Mouse (Mus musculus) embryonic facial prominence, embryonic 12.5 days (tissue): ENCODE measurements around the gene Foxe1. TPM values are rescaled to one million over a fixed set of nuclear protein-coding genes. Genes with fewer than 3 reads are reported as not detected.

ENCODE experiments used
- ATAC-seq: fragments of 200-750 bp; cut with Nextera tagmentation; 2 replicates; pipeline ENCODE4 v1.8.0; 2017; ENCODE audit not compliant: insufficient number of reproducible peaks, insufficient read depth, low FRiP score, low TSS enrichment
- H3K27ac ChIP-seq: fragments of 300-500 bp; sonication (generic); 2 replicates; pipeline ENCODE4 v1.5.1; 2016; ENCODE audit warnings: mild to moderate bottlenecking
- H3K27me3 ChIP-seq: fragments of 300-500 bp; sonication (generic); 2 replicates; pipeline ENCODE4 v1.6.1; 2016; ENCODE audit warnings: mild to moderate bottlenecking, moderate library complexity
- H3K36me3 ChIP-seq: fragments of 300-500 bp; sonication (generic); 2 replicates; pipeline ENCODE4 v1.6.1; 2016; ENCODE audit warnings: mild to moderate bottlenecking
- H3K4me1 ChIP-seq: fragments of 300-500 bp; sonication (generic); 2 replicates; pipeline ENCODE4 v1.6.1; 2016
- H3K4me2 ChIP-seq: fragments of 300-500 bp; sonication (generic); replicated peaks from 2 replicates; pipeline ENCODE4 v1.6.1; 2016; ENCODE audit warnings: mild to moderate bottlenecking, moderate library complexity
- H3K4me3 ChIP-seq: fragments of 300-500 bp; sonication (generic); 2 replicates; pipeline ENCODE4 v1.5.1; 2016; ENCODE audit warnings: mild to moderate bottlenecking
- H3K9ac ChIP-seq: fragments of 300-500 bp; sonication (generic); 2 replicates; pipeline ENCODE4 v1.6.1; 2016; ENCODE audit warnings: mild to moderate bottlenecking, moderate library complexity
- H3K9me3 ChIP-seq: fragments of 300-500 bp; sonication (generic); 2 replicates; pipeline ENCODE4 v1.6.1; 2016; ENCODE audit warnings: mild to moderate bottlenecking, moderate library complexity
- WGBS: fragments of 180-500 bp; shearing (Covaris S2); methylation state at CpG from one replicate; pipeline ENCODE4 v1.1.7; 2016; 5-methylcytosine and 5-hydroxymethylcytosine counted together
- polyA plus RNA-seq: library from polyadenylated mRNA; unstranded; fragments of >200 nt; fragmentation: Nextera tagmentation; extraction: Ambion mirVana; gene quantifications from 2 replicates; pipeline ENCODE4 v1.2.1, GENCODE M21; 2016

The Foxe1 gene
- polyA plus RNA-seq, 1 experiment from 2014 or later = 1.8 TPM

DNA sequence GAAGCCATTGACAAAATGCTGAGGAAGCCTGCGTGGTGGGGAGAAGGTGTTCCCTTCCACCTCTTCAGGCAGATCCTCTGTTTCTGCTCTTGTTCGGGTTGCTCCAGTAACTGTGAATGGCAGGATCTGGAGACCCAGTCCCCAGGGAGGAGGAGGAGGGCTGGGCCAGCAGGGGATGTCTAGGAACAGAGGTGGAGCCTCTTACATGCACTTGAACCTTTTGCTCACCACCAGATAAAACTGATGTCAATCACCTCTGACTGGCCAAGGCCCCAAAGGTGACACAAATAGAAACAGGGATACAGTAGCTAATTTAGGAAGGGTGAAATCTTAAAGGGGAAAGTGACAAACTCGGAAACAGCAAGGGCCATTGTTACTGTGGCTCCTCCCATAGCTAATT lies 5.4 kb upstream of the Foxe1 start:
- Histone ChIP-seq H3K27ac (no peak overlapping the region), H3K4me3 (no peak overlapping the region), H3K4me2 (no peak overlapping the region), H3K4me1 (no peaks in the 10 kb centered on the region), H3K36me3 (no peaks in the 10 kb centered on the region), H3K9ac (no peak overlapping the region), H3K9me3 (no peaks in the 10 kb centered on the region), H3K27me3 (peaks cover 70% of the 10 kb centered on the region)
- no peak for ATAC-seq
- WGBS = 4% methylated on average over 3 of the region's 3 CpGs

DNA sequence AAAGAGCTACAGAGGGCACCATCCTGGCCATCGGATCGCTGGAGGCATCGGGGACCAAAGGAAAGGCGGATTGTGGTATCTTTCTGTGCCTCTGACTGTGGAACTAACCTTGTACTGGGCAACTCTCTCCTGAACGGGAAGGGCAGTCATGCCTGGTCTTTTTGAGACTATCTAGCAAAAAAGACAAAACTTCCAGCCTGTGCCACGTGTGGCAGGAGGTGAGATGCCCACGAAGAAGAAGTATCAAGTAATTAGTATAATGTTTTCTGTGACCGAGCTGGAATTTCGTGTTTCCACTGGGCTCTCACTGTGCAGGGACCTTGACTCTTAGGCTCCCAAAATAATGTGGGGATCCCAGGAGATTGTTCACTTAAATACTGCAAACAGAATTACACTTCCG lies 4.4 kb upstream of the Foxe1 start:
- Histone ChIP-seq H3K27ac (no peak overlapping the region), H3K27me3 (peaks cover 80% of the 10 kb centered on the region), H3K36me3 (no peaks in the 10 kb centered on the region), H3K4me2 (no peak overlapping the region), H3K4me3 (no peak overlapping the region), H3K9me3 (no peaks in the 10 kb centered on the region), H3K4me1 (peaks cover 8% of the 10 kb centered on the region), H3K9ac (no peak overlapping the region)
- WGBS = 9% methylated on average over 10 of the region's 10 CpGs
- no peak for ATAC-seq

DNA sequence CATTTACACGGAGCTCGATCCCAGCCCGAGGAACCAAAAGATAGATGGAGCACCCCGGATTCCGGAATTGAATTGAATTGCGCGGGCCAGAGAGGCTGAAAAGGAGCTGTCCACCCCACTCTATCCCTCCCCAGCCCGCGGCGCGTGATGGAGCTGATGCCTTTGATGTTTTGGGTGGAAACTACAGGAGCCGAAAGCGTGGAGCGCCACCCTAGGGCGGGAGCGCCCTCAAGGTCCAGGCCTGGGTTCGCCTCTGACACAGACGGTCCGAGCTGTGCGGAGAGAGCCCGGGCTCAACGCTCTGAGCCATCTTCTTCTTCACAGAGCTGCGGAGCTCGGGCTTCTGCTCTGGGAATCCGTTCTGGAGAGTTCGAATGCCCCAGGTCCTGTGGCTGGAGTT lies 3.8 kb upstream of the Foxe1 start:
- under 1% methylated on average over 26 of the region's 26 CpGs for WGBS
- no peak overlapping the region for H3K4me3 ChIP-seq
- H3K27ac ChIP-seq = no peak overlapping the region
- H3K9ac ChIP-seq = no peak overlapping the region
- no peak overlapping the region for H3K4me2 ChIP-seq
- no peaks in the 10 kb centered on the region for H3K36me3 ChIP-seq
- H3K4me1 ChIP-seq = peaks cover 13% of the 10 kb centered on the region
- H3K9me3 ChIP-seq = no peaks in the 10 kb centered on the region
- H3K27me3 ChIP-seq = peaks cover 86% of the 10 kb centered on the region
- ATAC-seq = no peak

DNA sequence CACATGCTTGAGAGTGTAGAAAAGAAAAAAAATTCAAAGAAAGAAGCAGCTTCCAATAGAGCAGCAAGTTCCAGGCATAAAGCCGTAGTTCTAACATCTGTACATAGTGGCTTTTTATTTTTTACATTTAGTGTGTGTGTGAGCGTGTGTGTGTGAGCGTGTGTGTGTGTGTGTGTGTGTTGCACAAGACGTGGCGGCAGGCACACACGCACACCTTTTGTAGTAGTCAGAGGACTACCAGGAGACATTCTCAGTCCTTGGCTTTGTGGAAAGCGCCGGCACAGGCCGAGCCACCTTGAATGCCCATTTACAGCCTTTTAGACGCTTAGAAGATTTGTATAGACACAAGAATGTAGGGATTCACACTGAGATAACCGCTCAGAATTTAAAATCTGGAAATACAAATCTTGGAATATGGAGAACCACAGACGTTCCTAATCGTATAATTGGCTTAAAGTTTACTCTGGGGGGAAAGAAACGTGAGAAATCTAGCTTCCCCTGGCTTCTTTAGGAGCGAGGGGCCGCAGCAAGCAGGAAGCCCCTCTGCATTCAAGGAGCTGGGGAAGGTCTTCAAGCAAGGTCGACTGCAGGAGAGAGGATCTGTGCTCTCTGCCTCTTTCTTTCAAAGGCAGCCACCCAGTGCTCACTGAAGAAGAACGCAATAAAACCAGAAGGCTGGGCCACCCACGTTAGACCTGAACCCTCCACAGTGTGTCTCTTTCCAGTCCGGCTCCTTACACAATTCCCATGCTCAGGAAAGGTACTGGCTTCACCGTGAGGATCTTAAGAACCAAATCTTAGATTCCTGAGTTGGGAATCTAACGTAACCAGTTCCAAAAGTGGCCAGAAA lies 1.4 kb upstream of the Foxe1 start:
- H3K4me3 ChIP-seq = peak overlapping the region; percentile 22
- ATAC-seq = no peak
- peaks cover 14% of the 10 kb centered on the region for H3K4me1 ChIP-seq
- no peak overlapping the region for H3K9ac ChIP-seq
- H3K9me3 ChIP-seq = no peaks in the 10 kb centered on the region
- H3K36me3 ChIP-seq = no peaks in the 10 kb centered on the region
- H3K27me3 ChIP-seq = peaks cover 97% of the 10 kb centered on the region
- WGBS = 10% methylated on average over 22 of the region's 22 CpGs
- no peak overlapping the region; the same call in 1 of the 2 replicates for H3K4me2 ChIP-seq
- no peak overlapping the region for H3K27ac ChIP-seq

DNA sequence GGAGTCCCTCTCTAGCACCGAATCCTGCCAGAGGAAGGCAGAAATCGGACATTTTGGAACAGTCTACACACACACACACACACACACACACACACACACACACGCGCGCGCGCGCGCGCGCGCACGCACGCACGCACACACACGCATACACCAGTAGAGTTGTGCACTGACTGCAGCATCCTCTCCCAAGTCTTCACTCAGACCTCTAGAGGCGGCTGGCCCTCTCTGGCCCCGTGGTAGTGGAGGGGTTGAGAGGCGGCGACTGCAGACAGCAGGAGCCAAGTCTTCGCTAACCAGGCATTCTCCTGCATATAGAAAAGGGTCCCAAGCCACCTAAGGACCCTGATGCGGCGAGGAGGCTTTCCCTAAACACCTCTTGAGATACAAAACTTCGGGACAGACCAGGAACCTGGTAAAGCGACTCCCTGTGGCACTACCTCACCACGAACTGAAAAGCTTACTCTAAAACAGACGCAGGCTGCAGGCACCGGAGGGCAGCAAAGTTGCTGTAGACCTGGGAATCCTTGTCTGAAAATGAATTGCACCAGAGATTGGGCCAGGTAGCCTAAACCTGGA lies 610 bp upstream of the Foxe1 start:
- Histone ChIP-seq H3K4me1 (peaks cover 14% of the 10 kb centered on the region), H3K9me3 (no peaks in the 10 kb centered on the region), H3K4me2 (peak overlapping the region; percentile 46), H3K4me3 (peak overlapping the region; percentile 41), H3K27ac (no peak overlapping the region), H3K36me3 (no peaks in the 10 kb centered on the region), H3K27me3 (peaks cover 97% of the 10 kb centered on the region), H3K9ac (no peak overlapping the region)
- 1% methylated on average over 28 of the region's 28 CpGs for WGBS
- peak; percentile 84; the same call in 1 of the 2 replicates for ATAC-seq

DNA sequence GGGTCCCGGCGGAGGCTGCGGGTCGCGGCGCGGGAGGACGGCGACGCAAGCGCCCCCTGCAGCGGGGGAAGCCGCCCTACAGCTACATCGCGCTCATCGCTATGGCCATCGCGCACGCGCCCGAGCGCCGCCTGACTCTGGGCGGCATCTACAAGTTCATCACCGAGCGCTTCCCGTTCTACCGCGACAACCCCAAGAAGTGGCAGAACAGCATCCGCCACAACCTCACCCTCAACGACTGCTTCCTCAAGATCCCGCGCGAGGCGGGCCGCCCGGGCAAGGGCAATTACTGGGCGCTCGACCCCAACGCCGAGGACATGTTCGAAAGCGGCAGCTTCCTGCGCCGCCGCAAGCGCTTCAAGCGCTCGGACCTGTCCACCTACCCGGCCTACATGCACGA lies 879 bp downstream of the Foxe1 start:
- H3K4me1 ChIP-seq = peaks cover 14% of the 10 kb centered on the region
- H3K9ac ChIP-seq = peak overlapping the region; percentile 38; the same call in 1 of the 2 replicates
- peaks cover 92% of the 10 kb centered on the region for H3K27me3 ChIP-seq
- peak overlapping the region; percentile 41 for H3K4me3 ChIP-seq
- no peaks in the 10 kb centered on the region for H3K36me3 ChIP-seq
- WGBS = 2% methylated on average over 45 of the region's 51 CpGs
- H3K27ac ChIP-seq = peak overlapping the region; percentile 30; the same call in 1 of the 2 replicates
- H3K4me2 ChIP-seq = peak overlapping the region; percentile 46
- no peaks in the 10 kb centered on the region for H3K9me3 ChIP-seq
- no peak for ATAC-seq

DNA sequence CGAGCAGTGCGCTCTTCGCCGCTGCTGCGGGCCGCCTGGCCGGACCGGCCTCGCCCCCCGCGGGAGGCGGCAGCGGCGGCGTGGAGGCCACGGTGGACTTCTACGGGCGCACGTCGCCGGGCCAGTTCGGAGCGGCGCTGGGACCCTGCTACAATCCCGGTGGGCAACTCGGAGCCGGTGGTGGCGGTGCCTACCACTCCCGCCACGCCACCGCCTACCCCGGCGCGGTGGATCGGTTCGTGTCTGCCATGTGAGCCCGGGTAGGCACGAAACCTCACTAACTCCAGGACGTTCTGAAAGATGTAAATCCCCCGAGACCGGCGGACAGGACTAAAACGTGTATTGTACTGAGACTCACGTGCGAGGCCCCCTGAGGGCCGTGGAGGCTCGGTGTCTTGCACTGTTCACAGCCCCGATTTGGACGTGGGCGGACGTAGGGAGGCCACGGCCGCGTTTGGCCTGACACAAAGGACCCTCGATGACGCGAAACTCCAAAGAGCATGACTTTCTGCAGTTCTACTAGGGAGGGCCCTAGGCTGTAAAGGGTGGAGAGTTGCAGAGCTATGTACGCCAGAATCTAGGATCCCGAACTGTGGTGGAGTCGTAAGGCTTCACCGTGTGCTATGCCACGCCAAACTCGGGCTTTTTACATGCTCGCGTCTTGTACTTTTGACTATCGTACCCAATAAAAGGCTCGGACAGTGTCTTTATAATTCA lies 1.8 kb downstream of the Foxe1 start:
- peak overlapping the region; percentile 41 for H3K4me3 ChIP-seq
- H3K27me3 ChIP-seq = peaks cover 92% of the 10 kb centered on the region
- H3K9ac ChIP-seq = no peak overlapping the region
- peak overlapping the region; percentile 46 for H3K4me2 ChIP-seq
- 0 out of 2 replicates have a peak overlapping the region, but pooled peaks have one; percentile 30 for H3K27ac ChIP-seq
- no peaks in the 10 kb centered on the region for H3K36me3 ChIP-seq
- 3% methylated on average over 67 of the region's 67 CpGs for WGBS
- ATAC-seq = no peak
- H3K4me1 ChIP-seq = peaks cover 14% of the 10 kb centered on the region
- H3K9me3 ChIP-seq = no peaks in the 10 kb centered on the region

DNA sequence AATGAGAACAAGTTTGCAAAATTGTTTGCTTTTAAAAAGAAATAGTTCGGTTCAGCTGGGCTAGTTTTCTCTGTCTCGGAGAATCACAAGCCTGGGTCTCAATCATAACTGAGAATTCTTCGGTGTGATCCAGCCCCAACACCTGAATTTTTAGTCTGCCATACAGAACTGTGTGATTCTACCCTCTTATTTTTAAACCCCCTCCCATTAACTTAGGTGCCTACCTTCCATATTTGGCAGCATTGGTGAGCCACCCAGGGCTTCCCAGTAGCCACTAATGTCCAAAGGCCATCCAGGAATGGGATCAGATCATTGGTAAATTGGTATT lies 2.3 kb downstream of the Foxe1 start:
- Histone ChIP-seq H3K9me3 (no peaks in the 10 kb centered on the region), H3K27ac (no peak overlapping the region), H3K27me3 (peaks cover 92% of the 10 kb centered on the region), H3K9ac (no peak overlapping the region), H3K4me1 (peaks cover 14% of the 10 kb centered on the region), H3K4me2 (no peak overlapping the region), H3K4me3 (no peak overlapping the region), H3K36me3 (no peaks in the 10 kb centered on the region)
- ATAC-seq = no peak
- WGBS = 10% methylated on average over 3 of the region's 3 CpGs

DNA sequence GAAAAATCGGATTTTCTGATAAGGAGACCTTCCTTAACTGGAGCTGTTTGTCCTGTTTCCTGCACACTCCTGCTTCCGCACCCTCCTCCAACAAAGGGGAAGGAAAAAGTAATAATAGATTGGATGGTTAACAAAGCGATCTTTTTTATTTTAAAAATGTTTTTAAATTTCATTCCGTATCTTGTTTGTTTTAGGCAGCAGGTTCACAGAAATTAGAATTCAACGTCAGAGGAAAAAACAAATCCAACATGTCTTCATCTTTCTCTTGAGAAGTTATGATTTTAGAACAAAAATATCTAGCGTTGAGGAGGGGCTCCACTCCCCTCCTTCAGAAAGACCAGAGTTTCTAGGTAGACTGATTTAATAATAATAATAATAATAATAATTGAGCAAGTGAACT lies 2.8 kb downstream of the Foxe1 start:
- no peak overlapping the region for H3K9ac ChIP-seq
- no peaks in the 10 kb centered on the region for H3K9me3 ChIP-seq
- ATAC-seq = no peak
- no peak overlapping the region for H3K27ac ChIP-seq
- H3K4me3 ChIP-seq = no peak overlapping the region
- peaks cover 92% of the 10 kb centered on the region for H3K27me3 ChIP-seq
- no peaks in the 10 kb centered on the region for H3K36me3 ChIP-seq
- WGBS = 23% methylated on average over 6 of the region's 6 CpGs
- no peak overlapping the region for H3K4me2 ChIP-seq
- peaks cover 14% of the 10 kb centered on the region for H3K4me1 ChIP-seq

DNA sequence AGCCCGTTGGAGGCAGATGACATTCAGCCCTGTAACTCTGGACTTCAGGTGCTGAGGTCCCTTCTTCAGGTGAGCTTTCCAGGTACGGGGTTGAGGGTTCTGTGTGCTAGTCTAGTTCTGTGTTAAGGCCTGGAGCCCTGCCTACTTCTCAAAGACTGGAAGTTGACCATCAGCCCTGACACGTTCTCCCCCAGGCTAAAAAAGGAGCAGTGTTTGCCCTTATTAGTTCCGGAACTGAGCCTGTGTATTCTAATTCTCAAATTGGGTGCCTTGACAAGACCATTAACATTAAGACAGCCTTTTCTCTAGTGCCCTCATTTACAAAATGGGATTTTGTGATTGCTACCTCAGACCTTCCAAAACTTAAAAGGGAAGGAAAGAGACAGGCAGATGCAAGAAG lies 3.7 kb downstream of the Foxe1 start:
- Histone ChIP-seq H3K27me3 (peaks cover 92% of the 10 kb centered on the region), H3K9me3 (no peaks in the 10 kb centered on the region), H3K4me2 (no peak overlapping the region), H3K4me3 (no peak overlapping the region), H3K36me3 (no peaks in the 10 kb centered on the region), H3K4me1 (peaks cover 14% of the 10 kb centered on the region), H3K9ac (no peak overlapping the region), H3K27ac (no peak overlapping the region)
- no peak for ATAC-seq
- 3% methylated on average over 4 of the region's 4 CpGs for WGBS

DNA sequence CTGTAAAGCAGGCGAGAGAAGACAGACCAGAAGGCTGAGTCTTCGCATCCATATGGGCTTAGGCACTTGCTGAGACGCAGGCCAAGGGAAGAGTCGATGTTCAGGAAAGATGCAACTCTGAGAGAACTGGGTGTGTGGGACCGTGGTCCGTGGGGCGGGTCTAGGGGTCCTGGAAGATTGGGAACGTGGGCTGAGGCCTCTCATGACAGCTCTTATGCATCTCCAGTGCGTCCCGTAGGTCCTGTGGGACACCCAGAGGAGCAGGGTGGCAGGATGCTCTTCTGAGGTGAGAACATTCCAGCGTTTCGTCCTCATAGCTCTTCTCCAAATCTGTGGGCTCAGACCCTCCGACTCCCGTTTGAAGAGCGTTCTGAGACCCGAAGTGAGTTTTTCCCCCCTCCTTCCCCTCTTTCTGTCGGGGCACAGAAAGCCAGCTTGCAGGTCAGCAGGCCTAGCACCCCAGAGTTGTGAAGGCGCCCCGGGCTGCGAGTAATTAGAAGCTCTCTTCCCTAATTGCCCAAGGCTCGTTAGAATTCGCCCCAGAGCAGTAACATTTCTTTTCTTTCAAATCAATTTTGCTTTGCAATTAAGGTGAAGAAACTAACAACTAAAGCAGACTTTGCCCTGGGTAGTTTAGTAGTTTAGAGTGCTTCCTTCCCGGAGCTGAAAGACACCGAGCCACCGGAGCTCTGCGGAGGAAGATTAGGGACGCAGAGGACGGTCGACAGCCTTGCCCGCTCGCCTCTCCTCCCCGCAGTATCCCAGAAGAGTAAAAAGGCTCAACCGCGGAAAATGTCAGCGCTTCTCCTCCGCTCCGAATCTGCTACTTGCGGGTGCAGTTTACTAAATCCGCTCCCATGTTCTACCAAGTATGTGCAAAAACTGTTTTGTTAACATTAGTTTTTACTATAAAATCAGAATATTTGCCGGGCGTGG lies 4.4 kb downstream of the Foxe1 start:
- H3K9ac ChIP-seq = no peak overlapping the region
- peaks cover 15% of the 10 kb centered on the region for H3K4me1 ChIP-seq
- no peak overlapping the region for H3K4me2 ChIP-seq
- H3K9me3 ChIP-seq = no peaks in the 10 kb centered on the region
- H3K36me3 ChIP-seq = no peaks in the 10 kb centered on the region
- ATAC-seq = no peak
- 1% methylated on average over 41 of the region's 41 CpGs for WGBS
- peaks cover 92% of the 10 kb centered on the region for H3K27me3 ChIP-seq
- H3K4me3 ChIP-seq = no peak overlapping the region
- H3K27ac ChIP-seq = no peak overlapping the region
